ENCODE assay signal across 31 mouse cellular contexts in genomic region chr1:194548243-194548642, GRCm38 (mm10).
"Had no signal": no experiment of that assay in that cellular context is flagged by ENCODE, and none has a peak within 500 bp of the region (broad histone marks: within the 10 kb centered on the region; RNA-seq: fewer than 3 reads in every experiment).

No protein-coding gene starts in this region.

- H3K9ac ChIP-seq: limb, embryonic 12.5 days; limb, embryonic 13.5 days; limb, embryonic 15.5 days; liver, embryonic 12.5 days; liver, embryonic 13.5 days; liver, embryonic 14.5 days; liver, embryonic 15.5 days; liver, postnatal 0 days; lung, embryonic 14.5 days; lung, embryonic 15.5 days; midbrain, embryonic 12.5 days; midbrain, embryonic 13.5 days; midbrain, embryonic 15.5 days had no signal

- H3K4me2 ChIP-seq: limb, embryonic 12.5 days; limb, embryonic 13.5 days; limb, embryonic 15.5 days; liver, embryonic 11.5 days; liver, embryonic 12.5 days; liver, embryonic 13.5 days; liver, embryonic 15.5 days; lung, embryonic 14.5 days; lung, embryonic 15.5 days; midbrain, embryonic 11.5 days; midbrain, embryonic 12.5 days; midbrain, embryonic 13.5 days; midbrain, embryonic 15.5 days had no signal

- H3K36me3 ChIP-seq: limb, embryonic 10.5 days; limb, embryonic 12.5 days; limb, embryonic 13.5 days; limb, embryonic 15.5 days; liver, embryonic 12.5 days; liver, embryonic 13.5 days; liver, embryonic 15.5 days; lung, embryonic 15.5 days; midbrain, embryonic 10.5 days; midbrain, embryonic 12.5 days; midbrain, embryonic 13.5 days; midbrain, embryonic 15.5 days had no signal

- H3K4me1 ChIP-seq: limb, embryonic 10.5 days; limb, embryonic 12.5 days; limb, embryonic 13.5 days; limb, embryonic 15.5 days; liver, embryonic 12.5 days; liver, embryonic 13.5 days; liver, embryonic 15.5 days; lung, embryonic 15.5 days; megakaryocyte, embryonic 14.5 days; midbrain, embryonic 10.5 days; midbrain, embryonic 12.5 days; midbrain, embryonic 13.5 days; midbrain, embryonic 15.5 days had no signal

- H3K27ac ChIP-seq: limb, embryonic 10.5 days; limb, embryonic 12.5 days; limb, embryonic 13.5 days; limb, embryonic 15.5 days; liver, embryonic 12.5 days; liver, embryonic 13.5 days; liver, embryonic 14.5 days; liver, embryonic 15.5 days; lung, embryonic 15.5 days; macrophage; midbrain, embryonic 10.5 days; midbrain, embryonic 12.5 days; midbrain, embryonic 13.5 days; midbrain, embryonic 15.5 days had no signal

- DNase-seq: left cerebral cortex, postnatal 4 days; liver; liver, embryonic 13.5 days; liver, postnatal 0 days; lung, adult 18-20 months; lung, adult 2 months; lung, postnatal 10 days; lung, postnatal 14 days; lung, postnatal 36 days; lung, postnatal 4 days; midbrain, embryonic 14.5 days had no signal

- H3K4me3 ChIP-seq: limb, embryonic 10.5 days; limb, embryonic 12.5 days; limb, embryonic 13.5 days; limb, embryonic 15.5 days; liver, embryonic 12.5 days; liver, embryonic 13.5 days; liver, embryonic 15.5 days; lung, embryonic 15.5 days; megakaryocyte, embryonic 14.5 days; midbrain, embryonic 10.5 days; midbrain, embryonic 12.5 days; midbrain, embryonic 13.5 days; midbrain, embryonic 15.5 days; myocyte had no signal

- ATAC-seq: liver, embryonic 12.5 days; liver, postnatal 0 days; lung, postnatal 0 days; midbrain, embryonic 13.5 days; midbrain, embryonic 15.5 days; midbrain, embryonic 16.5 days had no signal

- H3K9me3 ChIP-seq: limb, embryonic 10.5 days; limb, embryonic 12.5 days; limb, embryonic 13.5 days; limb, embryonic 15.5 days; liver, embryonic 12.5 days; liver, embryonic 13.5 days; liver, embryonic 15.5 days; lung, embryonic 15.5 days; megakaryocyte, embryonic 14.5 days; midbrain, embryonic 10.5 days; midbrain, embryonic 12.5 days; midbrain, embryonic 13.5 days; midbrain, embryonic 15.5 days had no signal

- H3K27me3 ChIP-seq: limb, embryonic 12.5 days; limb, embryonic 13.5 days; limb, embryonic 15.5 days; liver, embryonic 12.5 days; liver, embryonic 13.5 days; liver, embryonic 15.5 days; lung, embryonic 15.5 days; megakaryocyte, embryonic 14.5 days; midbrain, embryonic 12.5 days; midbrain, embryonic 13.5 days; midbrain, embryonic 15.5 days had no signal
